Mouse (Mus musculus) gastrocnemius, adult 18-20 months (tissue): ENCODE measurements at regions not wholly inside any gene's neighbourhood (a gene's known extent, or its start where the extent isn't known, plus 50 kb on each side); places are given as distances from the start of the nearest gene placed in this dataset.

Source experiments
- DNase-seq: peaks from one replicate; pipeline ENCODE4 v3.0.0; 2021; ENCODE audit warnings: low spot score

GRCm38 (mm10) chr12:25266701-25267571, 170.0 kb upstream of the Id2 start:
- no peak for DNase-seq

- DNase-seq, result no peak
Measured at GRCm38 (mm10) chr12:25265560-25266525, 168.9 kb upstream of the Id2 start.

DNA sequence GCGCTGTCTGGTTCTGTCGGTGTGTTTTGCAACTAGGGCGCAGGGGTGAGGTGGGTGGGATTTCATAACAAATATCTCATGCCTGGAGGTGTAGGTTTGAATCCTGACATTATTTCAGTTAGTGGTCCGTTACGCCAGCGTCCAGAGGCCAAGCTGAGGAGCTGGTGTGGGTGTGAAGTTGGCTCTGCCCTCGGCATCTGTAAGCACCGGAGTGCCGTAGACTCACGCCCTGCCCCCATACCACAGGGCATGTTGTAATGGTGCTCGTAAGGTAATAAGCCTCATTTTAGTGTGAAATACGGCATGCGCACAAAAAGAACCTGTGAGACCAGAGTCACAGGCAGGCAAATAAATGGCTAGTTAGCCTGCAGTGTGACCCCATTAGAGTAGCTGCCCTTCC, 168.1 kb upstream of the Id2 start:
- DNase-seq, result no peak

- no peak for DNase-seq
Measured at GRCm38 (mm10) chr12:25264408-25264807, 167.5 kb upstream of the Id2 start.

DNA sequence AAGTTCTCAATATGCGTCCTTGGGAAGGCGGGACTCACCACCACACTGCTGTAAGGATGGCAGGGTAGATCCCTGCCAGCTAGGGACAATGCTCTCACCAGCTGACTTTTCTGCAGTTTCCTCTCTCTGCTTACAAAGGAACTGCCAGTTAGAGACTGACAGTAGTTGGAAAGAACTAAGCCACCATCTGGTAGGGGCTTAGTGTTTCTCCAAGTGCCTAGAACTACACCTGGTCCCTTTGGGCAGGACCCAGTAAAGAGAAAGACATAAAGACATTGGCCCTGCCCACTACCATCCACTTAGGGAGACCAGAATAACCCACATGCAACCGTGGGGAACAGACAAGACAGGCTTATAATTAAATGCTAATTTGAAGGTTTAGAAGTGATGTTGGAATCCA, 165.5 kb upstream of the Id2 start:
- no peak for DNase-seq

DNA sequence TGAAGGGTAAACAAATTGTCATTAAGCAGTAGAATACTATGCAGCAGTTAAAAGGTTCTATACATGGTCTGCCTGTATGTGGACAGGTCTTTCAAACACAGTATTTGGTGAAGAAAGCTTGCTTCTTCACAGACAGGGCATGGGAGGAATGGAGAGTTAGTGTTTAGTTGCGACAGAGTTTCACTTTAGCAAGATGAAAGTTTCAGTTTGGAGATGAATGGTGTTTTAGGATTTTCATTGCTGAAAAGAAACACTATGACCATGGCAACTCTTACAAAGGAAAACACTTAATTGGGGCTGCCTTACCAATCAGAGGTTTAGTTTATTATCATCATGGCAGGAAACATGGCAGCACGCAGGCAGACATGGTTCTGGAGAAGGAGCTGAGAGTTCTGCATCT, 162.2 kb upstream of the Id2 start:
- DNase-seq, result no peak

DNA sequence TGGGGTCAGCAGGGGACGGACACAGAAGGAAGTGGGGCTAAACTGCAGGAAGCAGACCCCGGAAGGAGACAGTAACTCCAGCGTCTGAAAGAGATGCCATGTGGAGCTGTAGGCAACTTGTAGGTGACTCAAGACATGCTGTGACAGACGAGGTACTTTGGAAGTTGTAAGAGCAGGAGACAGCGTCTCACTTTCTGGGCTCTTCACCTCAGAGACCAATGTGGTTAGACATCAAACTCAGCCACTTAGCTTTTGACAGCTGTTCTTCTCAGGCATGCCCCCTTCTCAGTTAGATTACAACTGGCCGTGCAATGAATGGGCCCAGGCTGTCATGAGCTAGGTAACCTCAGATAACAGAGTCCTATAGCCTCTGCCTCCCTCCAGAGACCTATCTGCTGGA, 159.3 kb upstream of the Id2 start:
- no peak for DNase-seq

- DNase-seq, result no peak
Measured at GRCm38 (mm10) chr12:25254716-25255115, 157.8 kb upstream of the Id2 start.

DNA sequence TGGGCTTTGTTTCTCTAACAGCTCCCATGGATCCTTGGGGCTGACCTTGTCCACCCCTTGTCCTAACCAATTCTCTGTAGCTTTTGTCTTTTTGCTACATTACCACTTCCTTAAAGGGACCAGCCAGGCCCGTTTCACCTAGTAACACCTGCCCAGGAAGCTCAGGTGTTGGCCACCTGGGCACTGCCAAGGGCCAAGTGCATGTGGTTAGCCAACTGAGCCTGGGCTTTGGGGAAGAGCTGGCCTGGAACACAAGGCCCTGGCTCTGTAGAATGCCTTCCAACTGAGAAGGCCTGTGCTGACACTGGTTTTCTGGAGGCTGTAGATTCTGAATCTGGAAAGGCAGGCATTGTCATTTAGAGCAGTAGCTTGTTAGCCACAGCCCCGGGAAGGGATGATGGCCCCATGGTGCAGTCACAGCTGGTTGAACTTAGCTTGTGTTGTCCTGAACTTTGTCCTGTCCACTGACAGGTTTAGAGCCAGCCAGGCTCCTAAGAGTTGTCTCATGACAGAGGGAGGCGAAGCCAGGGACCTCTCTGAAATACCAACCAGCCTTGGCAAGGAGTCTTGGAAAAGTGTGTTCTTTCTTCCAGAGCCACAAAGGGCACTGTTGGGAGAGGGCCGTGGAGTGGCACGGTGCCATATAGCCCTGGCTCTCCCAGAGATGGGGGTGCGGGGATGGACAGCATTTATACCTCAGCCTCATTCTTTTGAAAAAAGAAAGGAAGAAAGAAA, 156.0 kb upstream of the Id2 start:
- no peak for DNase-seq

DNA sequence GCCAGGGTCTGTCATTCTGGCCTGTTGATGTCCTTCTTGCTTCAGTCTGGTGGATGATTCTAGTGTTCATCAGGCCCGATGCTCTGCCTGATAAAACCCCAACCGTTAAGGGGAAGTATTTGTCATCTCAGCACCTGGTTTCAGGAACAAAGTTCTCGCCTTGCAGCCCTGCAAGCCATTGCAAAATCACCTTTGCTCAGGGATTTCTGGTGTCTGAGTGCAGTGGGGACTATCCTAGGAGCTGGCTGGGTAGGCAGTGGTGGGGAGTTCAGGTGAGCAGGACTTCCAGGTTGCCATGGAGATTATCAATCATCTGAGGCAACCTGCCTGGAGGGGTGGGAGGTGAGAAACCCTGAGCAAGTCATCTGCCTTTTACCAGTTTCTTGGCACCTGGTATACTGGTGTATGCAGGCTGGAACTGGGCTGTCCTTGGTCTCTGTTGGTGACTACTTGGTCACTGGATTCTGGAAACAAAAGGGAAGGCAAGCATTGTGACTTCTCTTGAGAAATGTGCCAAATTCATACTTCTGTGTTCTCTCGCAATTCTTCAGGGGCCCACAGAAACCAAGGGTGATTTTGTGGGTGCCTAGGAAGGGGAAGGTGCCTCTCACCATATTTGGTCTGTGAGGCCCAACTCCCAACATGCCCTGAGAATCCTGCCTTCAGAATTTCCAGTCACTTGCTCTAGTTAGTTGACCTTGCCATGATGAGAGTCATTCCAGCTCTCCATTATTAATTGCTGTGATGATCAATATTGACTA, 154.7 kb upstream of the Id2 start:
- no peak for DNase-seq

- DNase-seq, result no peak
Measured at GRCm38 (mm10) chr12:25250881-25251280, 153.9 kb upstream of the Id2 start.

DNA sequence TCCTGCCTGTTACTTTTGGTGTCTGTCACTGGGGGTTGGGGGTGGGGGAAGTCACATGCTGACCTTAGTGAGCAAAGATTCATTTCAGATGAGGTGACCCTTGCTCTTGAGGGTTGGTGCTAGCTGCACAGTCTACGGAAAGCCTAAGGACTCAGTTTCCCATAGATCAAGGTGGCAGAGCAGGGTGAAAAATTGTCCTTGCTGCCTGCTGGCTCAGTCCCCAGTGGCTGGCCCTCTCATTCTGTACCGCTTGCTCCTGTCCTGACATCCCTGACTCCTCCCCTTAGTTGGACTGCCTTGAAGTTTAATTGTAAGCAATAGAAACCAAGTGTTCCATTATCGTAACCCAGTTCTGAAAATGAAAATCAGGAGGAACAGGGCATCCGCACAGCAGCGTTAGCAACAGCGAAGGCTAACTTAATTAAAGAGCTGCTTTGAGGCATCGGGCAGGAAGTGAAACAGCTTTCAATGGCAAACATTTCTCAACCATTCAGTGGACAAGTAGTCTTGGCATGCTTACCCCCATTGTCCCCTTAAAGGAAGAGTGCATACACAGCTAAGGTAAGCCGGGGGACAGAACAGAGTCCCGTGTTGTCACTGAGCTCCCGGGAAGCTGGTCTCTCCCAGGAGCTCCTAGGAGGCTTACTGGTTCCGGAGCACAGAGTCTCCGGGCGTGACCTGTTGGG, 151.9 kb upstream of the Id2 start:
- DNase-seq, result no peak

DNA sequence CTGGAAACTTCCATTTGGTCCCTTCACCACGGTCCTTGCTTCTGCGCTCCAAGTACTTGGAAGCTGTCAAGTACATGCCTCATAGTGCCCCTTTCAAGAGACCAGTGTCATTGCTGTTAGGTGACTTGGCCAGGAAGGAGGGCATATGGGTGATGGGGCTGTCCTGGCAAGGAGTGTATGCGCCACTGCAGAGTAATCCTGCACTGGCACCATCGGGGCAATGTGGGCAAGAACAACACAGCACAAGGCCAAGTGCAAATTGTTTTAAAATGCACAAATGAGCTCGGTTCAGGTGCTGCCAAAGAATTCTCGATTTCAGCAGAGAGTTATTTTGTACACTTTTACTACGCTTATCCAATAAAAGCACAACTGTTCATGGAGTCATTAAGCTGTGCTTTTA, 149.6 kb upstream of the Id2 start:
- DNase-seq, result no peak

- DNase-seq, result no peak
Measured at GRCm38 (mm10) chr12:25245661-25246060, 148.7 kb upstream of the Id2 start.

DNA sequence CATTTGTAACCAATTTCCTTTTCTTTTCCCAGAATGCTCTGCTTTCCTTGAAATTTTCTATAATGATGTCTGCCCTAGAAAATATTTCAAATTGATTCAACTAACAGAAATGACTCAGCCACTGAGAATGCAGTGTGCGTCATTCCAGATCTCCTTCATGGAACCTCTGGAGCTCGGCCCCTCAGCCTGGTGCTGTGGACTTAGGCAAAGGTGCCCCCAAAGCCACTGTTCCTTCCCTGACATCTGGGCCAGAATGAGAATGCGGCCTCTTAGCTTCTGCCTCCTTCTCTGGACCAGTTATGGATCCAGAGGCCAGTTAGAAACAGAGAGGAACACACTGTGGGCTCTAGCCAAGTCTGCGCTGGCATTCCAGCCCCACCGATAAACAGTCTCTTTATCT, 148.3 kb upstream of the Id2 start:
- no peak for DNase-seq

DNA sequence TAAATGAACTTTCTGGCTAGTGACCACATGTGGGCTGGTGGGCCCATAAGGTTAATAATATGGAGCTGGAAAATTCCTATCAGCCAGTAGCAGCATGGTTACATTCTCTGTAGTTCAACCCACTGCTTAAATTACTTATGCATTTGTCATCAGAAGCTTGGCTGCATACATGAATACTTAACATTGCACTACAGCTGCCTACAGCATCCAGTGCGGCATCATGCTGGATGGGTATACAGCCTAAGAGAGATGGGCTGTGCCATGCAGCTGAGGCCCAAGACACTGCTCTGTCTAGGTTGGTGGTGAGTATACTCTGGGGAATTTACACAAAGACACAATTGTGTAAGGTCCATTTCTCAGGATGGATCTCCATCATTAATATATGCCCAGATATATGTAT, 147.7 kb upstream of the Id2 start:
- DNase-seq, result no peak

- no peak for DNase-seq
Measured at GRCm38 (mm10) chr12:25243901-25244300, 147.0 kb upstream of the Id2 start.

DNA sequence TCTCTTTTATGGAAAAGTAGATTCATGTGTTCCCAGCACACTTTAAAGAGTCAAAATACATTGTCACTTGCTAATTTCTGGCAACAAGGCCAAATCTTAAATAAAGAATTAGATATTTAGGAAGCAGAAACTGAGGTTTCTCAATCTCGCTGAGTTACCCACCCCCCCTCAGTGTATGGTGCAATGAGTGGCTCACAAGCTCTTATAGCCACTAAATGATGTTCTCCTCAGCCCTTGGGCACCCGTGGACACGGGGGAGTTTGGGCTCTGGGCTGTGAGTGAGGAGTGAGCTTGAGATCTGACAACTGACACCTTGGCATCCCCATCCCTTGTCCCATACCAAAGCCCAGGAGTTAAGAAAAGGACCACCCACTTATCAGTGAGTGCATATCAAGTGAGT, 145.4 kb upstream of the Id2 start:
- no peak for DNase-seq

DNA sequence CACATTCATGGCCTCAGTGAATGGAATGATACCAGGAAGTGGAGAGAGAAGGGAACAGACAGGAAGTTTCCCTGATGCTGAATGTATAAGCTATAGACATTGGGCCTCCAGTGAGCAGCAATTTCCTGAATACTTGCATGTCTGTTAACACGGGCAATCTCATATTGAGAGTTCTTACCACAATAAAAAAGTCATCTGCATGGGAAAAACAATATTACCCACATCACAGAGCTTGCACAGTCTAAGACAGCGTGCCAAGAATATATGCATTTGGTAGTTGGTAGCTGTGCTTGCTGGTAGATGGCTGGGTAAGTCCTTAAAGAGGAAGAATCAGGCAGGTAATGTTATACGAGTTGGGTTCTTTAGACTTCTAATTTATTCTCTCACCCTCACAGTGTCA, 144.7 kb upstream of the Id2 start:
- no peak for DNase-seq

DNA sequence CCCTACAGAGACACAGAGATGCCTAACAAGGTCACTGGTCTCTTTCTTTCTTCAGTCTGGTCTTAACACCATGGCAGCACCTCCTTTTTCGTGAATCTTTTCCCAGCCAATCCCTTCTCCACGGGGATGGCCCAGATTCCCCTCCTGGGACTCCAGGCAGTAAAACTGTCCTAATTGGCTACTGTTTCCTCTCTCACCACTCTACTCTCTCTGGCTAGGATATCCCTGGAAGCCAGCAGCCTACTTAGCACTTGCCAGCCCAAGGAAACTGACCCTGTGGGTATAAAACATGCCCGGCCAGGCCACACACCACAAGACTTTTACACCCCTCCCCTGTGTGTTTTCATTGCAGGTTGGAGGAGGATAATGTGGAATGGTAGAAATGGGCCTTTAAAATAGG, 143.9 kb upstream of the Id2 start:
- DNase-seq, result peak; percentile 17

- no peak for DNase-seq
Measured at GRCm38 (mm10) chr12:25240142-25240541, 143.2 kb upstream of the Id2 start.
